Mouse (Mus musculus) spleen, postnatal 10 days (tissue): ENCODE measurements around the gene Dpm2.

ENCODE experiments used
- DNase-seq, 2 experiments: peaks; one replicate each; pipeline ENCODE4 v3.0.0; 2021 to 2022; ENCODE audit warnings: low spot score in 2 of 2

The Dpm2 gene

DNA sequence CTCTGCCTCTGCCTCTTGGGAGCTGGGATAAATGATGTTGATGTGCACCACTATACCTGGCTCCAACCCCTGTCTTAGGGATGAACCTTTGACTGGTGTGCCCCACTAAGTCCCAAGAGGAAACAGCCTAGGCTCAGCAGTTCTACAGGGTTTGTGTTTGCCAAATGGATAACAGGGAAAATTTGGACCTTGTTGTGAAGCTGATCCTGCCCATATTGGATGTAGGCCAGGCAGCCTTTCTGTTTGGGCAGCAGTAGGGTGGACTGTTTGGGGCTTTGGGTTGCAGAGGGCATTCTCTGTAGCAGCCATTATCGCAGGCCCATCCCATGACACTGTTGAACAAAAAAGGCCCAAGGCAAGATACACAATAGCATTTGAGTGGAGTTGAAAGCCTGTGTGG, 23.7 kb upstream of the Dpm2 start:
- DNase-seq, result no peak

GRCm38 (mm10) chr2:32547380-32547779, 23.3 kb upstream of the Dpm2 start:
- no peak for DNase-seq

DNA sequence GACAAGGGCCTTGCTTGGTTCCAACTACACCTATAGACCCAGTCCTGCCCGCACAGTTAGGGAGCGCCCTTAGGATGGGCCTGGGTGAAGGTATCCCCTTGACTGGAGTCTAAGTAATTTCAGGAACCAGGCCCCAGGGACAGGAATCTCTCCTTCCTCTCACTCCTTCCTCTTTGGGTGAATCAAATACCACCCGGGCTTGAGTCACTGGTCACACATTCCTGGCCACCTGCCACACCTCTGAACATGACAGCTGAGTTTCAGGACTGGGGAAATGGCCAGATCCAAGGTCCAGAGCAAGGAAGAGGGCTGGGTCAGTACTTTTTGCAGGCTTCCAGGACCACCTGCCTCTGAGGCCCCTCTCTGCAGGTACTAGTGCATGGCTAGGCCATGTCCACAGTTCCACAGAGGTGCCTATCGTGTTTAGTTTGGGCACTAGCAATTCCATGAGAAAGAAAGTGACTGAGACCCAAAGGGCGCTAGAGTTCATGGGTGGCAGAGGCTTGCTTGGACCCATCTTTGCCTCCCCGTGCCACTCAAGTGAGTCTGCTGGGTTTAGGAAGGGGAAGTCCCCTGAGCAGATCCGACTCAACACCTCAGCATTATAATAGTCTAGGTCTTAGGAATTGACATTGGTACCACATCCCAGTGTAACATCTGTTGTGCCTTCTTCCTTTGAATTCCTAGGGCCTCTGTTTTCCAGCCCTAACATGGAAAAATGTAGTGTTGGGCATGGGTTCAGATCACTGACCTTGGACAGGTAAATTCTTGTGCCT, 22.5 kb upstream of the Dpm2 start:
- no peak for DNase-seq

GRCm38 (mm10) chr2:32549171-32549570, 21.5 kb upstream of the Dpm2 start:
- DNase-seq, result no peak

GRCm38 (mm10) chr2:32549764-32550163, 20.9 kb upstream of the Dpm2 start:
- DNase-seq, result no peak

DNA sequence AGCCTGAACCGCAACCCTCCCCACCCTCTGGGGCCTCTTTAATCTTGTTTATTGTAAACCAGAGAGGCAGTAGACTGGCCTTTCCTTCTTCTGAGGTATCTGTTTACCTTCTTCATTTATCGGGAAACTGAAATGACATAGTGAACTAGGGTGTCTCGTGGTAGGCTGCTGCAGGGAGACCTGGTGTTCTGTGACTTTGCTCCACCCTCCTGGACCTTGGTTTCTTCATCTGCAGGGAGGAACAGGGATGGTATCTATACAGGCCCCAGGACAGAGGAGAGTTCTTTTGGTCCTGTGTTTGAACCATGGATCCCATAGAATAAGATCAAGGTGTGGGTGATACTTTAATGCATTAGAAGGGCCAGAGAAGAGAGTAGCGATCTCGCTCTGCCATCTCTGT, 19.4 kb upstream of the Dpm2 start:
- DNase-seq, result no peak

DNA sequence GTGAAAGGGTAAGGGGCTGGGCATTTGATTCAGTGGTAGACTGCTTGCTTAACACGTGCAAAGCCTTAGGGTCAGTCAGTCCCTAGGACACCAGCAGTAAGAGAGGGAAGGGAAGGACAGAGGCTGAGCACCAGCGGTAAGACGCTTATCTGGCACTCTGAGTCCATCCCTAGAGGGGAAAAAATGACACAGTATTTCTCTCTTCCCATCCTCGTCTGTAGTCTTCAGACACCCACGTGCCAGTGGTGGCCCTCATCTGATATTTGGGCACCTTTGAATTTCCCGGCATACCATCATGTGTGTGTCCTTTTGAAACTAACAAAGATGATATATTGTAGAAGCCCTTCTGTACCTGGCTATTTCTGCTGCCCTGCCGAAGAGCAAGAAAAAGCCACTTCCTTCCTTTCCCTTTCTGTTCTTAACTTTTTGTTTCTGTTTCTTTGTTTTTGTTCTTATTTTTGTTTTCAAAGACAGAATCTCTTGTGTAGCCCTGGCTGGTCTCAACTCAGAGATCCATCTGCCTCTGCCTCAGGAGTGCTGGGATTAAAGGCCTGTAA, 17.0 kb upstream of the Dpm2 start:
- no peak for DNase-seq

DNA sequence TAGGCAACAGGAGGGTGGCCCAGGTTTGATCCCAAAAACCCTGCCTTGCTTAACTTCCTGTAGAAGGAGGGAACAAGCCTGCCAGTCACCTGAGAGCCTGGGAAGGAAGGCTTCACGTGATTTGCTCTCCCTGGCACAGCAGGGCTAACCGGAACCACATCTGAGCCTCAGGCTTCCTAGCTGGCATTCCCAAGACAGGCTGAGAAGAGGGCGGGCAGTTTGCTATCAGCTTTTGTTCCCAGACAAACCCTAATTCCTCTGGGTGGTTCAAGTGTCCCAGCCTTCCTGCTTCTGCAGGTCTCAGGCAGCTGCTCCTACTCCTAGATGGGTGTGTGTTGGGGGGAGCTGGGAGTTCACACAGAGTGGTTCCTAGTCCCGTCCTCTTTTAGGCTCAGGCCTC, 15.2 kb upstream of the Dpm2 start:
- DNase-seq, result no peak

GRCm38 (mm10) chr2:32556019-32556418, 14.6 kb upstream of the Dpm2 start:
- DNase-seq, result no peak

- DNase-seq, result no peak
These were observed 11.1 kb upstream of the Dpm2 start for GRCm38 (mm10) chr2:32559570-32559969.

DNA sequence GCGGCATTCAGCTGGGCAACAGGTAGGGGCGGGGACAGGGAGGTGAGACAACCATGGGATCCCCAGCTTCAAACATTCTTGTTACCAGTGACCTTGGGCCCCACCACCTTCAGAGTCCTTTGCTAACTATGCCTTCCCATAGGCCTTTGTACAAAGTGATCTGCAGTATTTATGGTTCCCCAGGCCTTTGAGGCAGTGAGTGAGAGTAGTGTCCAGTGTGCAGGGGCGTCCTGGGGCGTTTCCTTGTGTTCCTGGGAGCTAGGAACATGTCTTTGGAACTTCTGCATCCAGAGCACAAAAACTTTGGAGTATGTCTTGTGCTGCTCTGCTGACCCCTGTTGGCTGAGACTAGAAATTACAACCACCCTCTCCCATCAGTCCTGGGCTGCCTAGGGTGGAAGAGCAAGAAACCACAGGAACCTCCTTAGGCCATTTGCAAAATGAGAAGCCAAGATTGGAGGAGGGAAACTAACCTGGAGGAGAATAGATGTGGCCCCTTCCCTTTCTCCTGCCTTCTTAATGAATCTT, 4.1 kb upstream of the Dpm2 start:
- DNase-seq, result peak; percentile 45 to 71

GRCm38 (mm10) chr2:32568149-32568548, 2.5 kb upstream of the Dpm2 start:
- DNase-seq, result no peak

GRCm38 (mm10) chr2:32568941-32569340, 1.7 kb upstream of the Dpm2 start:
- DNase-seq, result no peak

GRCm38 (mm10) chr2:32572196-32572595, 1.5 kb downstream of the Dpm2 start:
- DNase-seq, result no peak

- DNase-seq, result no peak
These were observed 3.8 kb downstream of the Dpm2 start, which contains the start of gene Pip5kl1 for GRCm38 (mm10) chr2:32574497-32574896. Gene Pip5kl1 (plus strand): TSS chr2:32574797.

GRCm38 (mm10) chr2:32574901-32575585, 4.4 kb downstream of the Dpm2 start:
- DNase-seq, result peak; percentile 45 to 76

- peak in 1 of 2 experiments; percentile 67 for DNase-seq
These were observed 5.0 kb downstream of the Dpm2 start, which contains the start of gene 9430097D07Rik for GRCm38 (mm10) chr2:32575586-32576160. Gene 9430097D07Rik (minus strand): TSS chr2:32575684.

- DNase-seq, result no peak
These were observed 5.9 kb downstream of the Dpm2 start for GRCm38 (mm10) chr2:32576532-32576931.

- DNase-seq, result no peak
These were observed 7.7 kb downstream of the Dpm2 start for GRCm38 (mm10) chr2:32578146-32579046.

DNA sequence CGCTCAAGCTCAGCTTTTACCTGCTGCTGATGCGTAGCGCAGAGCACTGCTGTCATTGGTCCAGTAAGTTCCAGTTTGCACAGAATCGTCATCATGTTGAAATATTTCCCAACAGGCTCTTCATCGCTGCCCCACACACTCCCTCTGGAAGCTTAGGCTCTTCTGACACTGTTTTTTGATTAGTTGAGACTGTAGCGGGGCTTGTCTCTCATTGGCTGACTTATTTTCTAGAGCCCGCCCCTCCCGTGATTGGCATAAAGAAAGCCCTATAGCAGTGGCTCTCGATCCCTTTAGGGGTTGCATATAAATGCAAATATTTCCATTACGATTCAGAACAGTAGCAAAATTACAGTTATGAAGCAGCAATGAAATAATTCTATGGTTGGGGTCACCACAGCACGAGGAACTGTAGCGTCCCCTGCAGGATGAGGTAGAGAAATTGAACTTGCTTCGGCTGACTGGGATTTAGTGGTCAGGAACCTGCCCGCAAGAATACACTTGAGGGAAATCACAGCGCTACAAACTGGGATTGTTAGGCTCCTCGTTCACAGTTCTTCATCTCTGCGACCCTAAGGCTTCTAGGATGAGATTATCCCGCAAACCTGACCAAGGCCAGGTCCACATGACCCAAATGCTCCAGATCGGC, 10.9 kb downstream of the Dpm2 start:
- DNase-seq, result peak in 1 of 2 experiments; percentile 53
